Mouse (Mus musculus) right cerebral cortex, postnatal 36 days (tissue): ENCODE measurements around the gene Tacc3.

Experiments used
- DNase-seq, 2 experiments: peaks; one replicate each; pipeline ENCODE4 v3.0.0; 2022; ENCODE audit warnings: low spot score in 2 of 2, mixed read lengths in 1 of 2

The Tacc3 gene

DNA sequence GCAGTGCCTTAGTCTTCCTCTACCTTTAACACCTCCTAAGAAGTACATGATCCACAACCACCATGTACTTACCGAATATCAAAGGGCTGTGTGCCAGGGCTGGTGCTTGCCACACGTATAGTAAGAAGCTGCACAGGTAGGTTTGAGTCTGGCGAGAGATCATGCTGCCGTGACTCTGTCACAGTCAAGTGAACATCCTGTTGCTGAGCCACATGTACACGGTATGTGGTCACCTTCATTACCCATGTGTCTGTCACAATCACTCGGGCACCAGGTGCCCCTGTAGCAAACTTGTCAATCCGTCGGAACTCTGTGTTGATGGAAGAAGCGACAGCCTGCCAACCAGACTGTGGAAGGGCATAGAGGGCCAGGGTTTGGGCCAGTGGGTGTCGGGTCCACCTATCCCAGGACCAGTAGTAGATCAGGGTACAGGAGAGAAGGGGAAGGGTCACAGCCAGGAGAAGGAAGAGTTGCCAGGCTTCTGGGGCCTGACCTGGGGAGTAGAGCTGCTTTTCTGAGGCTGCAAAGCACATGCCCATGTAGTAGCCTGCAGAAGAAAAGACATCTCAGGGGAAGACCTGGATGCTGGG, 2.6 kb upstream of the Tacc3 start:
- DNase-seq: no peak

DNA sequence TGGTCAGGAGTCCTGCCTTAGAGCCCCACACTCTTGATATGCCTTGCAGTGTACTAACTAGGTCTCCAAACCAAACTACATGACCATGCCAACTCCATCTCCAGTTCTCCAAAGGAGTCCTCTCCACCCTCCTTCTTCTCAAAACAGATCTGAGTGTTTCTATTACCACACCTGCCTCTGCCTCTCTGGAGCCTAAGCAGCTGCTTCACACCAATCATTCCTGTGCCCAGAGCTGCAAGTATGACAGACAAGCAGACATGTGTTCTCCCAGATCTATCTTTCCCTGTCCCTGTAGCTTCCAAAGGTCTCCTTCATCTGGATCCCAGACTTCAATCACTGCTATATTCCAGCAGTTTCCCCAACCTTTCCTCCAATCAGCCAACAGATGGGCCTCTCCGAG, 1.2 kb upstream of the Tacc3 start:
- no peak for DNase-seq

DNA sequence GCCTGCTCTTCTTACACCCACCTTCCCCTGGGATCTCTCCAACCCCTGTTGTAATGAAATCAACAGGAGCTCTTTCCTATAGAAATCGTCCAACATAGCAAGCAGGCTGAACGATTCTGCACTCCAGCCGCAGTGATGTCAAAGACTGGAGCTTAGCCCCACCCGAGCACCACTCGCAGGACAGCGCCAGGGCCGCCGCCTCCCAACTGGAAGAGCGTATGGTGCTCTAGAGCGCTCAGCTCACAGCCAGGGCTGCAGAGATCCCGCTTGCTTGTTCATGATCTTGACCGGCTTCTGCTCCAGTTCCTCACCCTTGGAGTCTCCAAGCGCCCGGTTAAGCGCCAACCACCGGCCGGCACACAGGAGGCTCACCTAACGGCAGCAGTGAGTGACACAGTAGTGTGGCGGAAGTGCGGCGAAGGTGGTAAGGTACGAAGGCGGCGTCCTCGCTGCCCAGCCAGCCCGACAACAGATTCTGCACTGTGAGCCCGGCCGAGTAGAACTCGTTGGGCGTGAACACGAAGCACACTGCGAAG, 609 bp upstream of the Tacc3 start:
- no peak for DNase-seq

DNA sequence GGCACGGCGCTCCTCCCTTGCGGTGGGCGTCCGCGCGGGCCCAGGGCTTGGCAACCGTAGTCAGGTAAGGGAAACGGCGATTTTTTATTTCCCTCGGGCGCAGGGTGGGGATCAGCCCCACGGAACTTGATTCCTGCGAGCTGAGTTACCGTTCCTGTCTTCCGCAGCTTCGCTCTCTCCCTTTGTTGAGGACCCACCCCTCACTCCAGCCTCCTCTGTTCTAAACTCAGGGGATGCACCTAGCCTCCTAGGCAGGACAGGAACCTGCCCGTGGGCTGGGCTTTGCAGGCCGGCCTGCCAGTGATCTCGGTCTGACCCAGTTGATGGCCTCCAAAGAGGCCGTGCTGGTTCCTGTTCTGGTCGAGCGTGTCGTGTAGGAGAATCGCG, 729 bp downstream of the Tacc3 start:
- no peak for DNase-seq

DNA sequence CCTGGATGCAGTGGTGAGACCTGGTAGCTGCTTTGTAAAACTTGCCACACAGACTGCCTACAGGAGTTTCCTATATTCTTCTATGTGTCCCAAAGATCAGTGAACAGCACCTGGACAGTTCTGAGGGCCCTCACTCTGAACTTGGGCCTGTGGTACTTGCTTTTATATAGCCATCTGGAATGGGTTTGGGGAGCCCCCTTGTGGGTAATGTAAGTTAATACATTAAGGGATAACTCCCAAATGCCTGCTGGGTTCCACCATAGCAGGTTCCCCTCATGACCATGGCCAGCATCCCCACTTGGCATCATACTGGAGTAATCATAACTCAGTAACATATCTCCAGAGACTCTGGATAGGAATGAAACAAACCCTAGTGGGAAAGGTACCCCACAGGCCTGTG, 10.3 kb downstream of the Tacc3 start:
- no peak for DNase-seq

DNA sequence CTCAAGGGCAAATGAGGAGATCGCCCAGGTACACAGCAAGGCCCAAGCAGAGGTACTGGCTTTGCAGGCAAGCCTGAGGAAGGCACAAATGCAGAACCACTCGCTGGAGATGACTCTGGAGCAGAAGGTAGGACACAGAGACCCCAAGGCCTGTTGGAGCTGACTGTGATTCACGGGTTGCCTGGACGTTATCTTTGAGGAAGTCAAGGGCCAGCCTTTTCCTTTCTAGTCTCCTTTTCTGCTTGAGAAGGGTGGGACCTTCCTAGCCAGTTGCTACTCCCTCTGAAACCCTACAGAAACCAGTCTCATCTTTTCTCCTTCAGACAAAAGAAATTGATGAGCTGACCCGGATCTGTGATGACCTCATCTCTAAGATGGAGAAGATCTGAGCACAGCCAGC, 13.7 kb downstream of the Tacc3 start:
- no peak for DNase-seq

DNA sequence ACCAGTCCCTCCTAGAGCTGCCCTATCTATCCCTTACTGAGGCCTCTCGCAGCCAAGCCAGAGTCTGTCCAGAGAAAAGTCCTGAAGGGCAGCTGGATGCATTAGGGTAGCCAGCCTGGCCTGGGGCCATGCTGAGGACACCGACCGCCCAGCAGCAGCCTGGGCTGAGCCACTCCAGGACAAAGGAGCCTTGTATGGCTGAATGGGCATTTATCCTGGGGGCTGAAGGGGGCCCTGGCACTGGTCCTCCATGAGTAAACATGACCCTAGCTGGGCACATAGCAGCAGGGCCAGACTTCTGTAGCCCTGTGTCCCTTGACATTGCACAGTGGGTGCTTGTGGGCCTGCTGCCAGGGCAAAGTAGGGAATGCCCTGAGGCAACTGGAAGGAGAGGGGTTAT, 16.5 kb downstream of the Tacc3 start:
- peak; percentile 42 to 43 for DNase-seq

DNA sequence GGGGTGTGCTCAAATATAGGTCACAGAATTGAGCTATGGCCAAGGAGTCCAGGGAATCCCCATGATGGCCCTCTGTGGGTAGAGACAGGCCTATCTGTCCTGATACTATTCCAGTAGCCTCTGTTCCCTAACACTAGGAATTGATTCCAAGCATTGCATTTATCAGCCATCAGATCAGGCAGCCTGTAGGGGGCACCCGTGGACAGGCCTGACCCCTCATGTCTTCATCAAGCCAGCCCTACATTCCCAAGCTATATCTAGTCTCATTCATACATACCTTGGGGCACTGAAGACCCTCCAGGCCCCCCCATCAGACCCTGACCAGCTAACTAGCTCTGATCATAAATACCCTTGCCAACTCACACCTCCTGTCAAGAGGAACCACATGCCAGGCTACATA, 18.0 kb downstream of the Tacc3 start:
- peak in 1 of 2 experiments; percentile 32 for DNase-seq

DNA sequence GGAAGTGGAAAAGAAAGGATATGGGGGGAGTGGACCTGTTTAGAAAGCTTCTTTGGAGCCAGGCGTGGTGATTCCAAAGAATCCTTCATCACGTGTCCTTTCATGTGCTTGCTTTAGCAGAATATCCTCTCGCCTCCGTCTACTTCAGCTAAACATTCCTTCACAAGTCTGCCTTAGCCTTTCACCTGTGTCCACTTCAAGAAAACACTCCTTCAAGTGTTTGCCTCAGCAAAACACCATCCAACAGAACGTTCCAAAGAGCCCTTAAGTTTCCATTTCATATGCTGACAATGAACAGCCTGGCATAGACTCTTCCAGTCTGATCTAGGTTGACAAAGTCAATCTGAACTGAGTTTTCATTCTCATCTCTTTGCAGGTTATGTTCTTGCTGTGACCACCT, 20.3 kb downstream of the Tacc3 start:
- no peak for DNase-seq

DNA sequence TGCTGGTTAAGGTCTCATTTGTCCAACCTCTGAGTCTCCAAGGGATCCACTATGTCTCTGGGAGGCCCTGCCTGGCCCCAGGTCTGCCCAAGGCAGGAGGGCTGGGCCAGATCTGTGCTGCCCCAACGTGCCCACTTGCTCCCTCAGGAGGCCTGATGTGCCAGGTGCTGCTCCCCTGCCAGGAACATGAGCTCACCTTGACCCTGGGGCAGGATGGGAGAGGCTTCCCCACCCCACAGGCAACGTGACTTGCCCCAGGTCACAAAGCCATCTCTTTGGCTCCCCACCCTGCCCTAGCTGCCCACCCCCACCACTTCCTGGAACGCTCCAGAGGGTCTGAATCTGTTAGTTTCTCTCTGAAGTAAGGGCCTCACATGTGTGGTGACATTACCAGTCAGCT, 23.1 kb downstream of the Tacc3 start:
- no peak for DNase-seq

DNA sequence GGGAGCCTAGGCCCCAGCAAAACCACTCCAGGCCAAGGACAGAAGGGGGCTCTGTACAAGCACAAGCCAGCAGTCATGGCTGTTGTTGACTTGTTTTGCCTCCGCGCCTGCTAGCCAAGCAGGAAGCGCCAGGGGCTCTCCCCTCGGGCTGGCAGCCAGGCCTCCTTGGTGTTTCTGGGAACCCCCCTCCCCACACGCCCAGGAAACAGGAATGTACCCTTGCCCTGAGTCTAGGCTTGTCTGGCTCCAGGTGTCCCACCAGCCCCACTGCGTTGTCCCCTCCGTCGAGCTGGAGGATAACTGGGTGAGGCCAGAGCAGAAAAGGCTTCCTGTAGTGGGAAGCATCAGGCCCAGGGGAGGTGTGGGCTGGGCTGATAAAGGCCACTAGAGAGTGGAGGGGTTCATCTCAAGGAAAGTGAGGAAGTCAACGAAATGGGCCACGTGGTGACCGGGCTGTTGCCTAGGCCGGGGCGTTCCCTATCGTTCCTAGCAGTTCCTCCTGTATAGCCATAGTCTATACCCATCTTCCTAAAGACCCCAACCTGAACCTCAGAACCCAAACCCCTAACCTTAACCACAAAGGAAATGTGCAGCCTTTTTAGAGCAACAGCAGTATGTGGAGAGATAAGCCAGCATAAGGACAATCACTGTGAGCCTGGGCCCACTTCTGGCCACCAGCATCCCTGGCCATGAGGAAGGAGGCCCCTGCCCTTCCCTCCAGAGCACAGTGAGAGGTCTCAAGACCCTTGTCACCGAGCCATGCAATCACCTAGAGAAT, 23.9 kb downstream of the Tacc3 start:
- no peak for DNase-seq

DNA sequence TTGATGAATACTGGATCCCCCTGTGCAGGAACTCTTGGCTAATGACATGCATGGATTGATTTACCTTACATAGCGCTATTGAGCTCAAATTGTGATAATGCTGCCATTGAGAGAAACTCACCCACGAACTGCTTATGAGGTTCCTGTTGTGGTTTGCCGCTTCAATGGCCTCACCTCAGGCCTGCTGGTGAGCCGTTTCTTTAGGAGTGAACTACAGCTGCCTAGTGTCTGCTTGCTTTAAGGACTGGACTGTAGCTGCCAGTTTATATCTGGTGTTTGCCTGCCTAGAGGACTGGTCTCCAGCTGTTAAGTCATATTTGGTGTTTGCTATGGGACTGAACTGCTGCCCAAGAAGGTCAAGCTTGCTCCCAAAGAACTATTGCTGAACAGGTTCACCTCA, 25.0 kb downstream of the Tacc3 start:
- no peak for DNase-seq

DNA sequence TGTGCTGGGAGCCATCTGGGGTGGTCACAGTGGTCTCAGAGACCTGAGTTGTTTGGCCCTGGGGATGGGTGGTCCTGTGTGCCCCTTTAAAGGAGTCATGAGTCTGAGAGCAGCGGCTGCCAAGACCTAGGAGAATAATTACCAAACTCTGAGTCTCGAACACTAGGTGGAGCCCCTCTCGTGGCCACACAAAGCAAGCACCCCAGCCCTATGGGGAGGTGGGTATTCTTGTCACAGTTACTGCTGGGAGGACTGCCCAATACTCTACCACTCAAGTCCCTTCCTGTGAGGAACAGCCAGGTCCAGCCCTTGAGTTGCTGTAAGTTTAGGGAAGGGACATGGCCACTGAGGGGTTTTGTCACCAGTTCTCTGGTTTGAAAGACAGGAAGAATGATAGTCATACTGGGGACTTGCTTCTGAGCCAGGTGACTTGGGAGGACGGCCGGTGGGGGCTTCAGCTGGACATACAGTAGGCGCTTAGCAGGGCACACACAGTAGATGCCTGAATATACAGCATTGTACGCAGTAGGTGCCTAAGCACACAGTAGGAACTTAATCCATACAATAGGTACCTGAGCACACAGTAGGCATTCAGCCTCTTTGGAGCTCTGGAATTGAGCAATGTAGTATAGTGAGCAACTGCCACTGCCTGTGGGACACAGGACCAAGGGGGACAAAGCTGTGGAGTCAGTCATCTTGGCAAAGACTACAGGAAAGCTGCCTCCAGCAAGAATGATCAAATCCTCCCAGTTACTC, 26.1 kb downstream of the Tacc3 start:
- no peak for DNase-seq

DNA sequence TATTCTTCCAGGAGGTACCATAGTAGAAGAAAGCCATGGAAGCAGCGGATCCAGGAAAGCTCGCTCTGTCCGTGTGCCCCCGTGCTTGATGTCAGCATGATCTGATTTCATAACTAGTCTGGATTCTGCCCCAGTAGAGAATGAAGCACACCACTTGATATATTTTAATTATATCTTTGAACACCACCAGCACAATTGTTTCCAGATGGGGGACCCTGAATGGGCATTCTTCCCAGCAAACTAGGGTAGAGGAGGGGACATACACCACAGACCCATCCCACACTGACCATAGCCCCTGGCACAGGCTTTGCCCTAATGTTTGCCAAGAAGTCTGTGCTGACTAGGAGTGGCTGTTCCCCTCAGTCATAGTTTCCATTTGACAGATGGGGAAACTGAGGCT, 27.0 kb downstream of the Tacc3 start:
- DNase-seq: no peak

DNA sequence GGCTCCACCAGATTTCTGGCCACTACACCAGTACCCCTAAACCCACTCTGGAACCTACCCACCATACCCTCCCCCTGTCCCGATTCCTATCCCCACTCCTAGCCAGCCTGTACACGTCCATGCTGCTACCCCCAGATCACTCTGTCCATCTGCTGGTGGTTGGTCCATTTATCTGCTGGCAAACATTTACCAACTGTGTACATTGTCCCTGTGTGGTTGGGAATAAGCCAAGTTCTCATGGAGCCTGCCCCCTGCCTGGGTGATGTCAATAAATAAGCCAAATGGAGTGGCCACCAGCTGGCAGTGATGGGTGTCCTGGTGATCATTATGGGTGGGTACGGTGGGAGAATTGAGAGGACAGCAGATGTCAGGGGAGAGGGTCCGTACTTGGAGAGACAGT, 29.2 kb downstream of the Tacc3 start:
- DNase-seq: no peak

DNA sequence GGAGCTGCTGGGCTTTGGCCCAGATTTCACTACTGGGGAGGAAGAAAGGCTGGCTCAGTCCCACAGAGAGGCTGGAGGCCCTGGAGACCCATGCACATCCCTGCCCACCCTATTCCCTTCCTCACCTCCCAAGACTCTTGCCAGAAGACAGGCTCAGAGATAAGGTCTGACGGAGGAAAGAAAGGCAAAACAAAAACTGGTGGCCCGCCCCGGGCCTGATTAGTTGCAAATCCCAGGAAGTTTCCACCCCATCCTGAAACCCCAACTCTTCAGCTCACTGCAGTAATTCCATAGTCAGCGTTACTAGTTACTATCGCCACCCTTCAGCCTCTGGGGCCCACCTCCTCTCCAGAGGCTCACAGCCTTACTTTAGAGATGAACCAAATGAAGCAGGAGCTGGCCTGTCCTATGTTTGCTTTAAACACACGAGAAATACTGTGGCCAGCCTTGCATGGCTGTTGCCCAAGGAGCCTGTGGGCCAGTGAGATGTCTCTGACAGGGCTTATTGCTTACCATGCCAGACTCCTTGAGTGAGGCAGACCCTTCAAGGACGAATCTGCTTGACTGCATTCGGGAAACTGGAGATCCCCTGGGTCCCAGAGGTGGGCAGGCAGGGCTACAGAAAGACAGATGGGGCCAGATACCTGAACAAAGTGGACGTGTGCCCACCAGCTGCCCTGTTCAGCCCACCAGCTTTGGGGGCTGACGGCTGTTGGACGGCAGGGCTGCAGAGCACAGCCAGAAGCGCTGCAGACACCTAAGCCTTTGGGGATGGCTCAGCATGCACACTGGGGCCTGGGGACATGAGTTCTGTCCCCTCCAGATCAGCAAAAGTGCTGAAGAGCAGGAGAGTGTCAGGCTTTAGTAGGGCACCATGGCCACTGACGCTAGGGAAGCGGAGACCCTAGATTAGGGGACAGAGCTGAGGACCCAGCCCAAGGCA, 30.6 kb downstream of the Tacc3 start:
- no peak for DNase-seq

DNA sequence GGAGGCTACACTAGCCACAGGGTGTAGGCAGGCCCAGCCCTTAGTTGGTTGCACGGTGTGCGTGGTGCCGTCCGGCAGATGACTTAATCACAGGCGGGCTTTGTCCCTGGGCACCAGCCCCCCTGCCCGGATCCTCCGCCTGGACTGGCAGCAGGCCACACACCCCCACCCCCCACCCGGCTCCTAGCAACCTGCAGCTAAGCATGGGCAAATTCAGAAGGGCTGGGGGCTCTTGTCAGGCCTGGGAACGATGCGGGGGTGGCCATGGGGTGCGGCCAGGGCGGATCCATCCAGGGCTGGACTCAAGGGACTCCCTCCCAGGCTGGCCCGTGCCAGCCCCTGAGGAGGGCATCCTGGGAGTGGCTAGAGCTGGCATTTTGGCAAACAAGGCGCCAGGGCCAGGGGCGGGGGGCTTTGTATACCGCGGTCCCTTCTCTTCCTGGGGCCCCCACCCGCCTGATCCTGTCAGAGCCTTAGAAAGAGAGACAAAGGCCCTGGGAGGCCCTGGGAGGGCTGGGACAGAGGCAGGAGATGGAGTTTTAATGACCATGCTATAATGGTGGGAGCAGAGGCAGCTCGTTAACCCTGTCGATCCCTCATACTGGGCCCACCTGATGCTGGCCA, 31.4 kb downstream of the Tacc3 start:
- no peak for DNase-seq

DNA sequence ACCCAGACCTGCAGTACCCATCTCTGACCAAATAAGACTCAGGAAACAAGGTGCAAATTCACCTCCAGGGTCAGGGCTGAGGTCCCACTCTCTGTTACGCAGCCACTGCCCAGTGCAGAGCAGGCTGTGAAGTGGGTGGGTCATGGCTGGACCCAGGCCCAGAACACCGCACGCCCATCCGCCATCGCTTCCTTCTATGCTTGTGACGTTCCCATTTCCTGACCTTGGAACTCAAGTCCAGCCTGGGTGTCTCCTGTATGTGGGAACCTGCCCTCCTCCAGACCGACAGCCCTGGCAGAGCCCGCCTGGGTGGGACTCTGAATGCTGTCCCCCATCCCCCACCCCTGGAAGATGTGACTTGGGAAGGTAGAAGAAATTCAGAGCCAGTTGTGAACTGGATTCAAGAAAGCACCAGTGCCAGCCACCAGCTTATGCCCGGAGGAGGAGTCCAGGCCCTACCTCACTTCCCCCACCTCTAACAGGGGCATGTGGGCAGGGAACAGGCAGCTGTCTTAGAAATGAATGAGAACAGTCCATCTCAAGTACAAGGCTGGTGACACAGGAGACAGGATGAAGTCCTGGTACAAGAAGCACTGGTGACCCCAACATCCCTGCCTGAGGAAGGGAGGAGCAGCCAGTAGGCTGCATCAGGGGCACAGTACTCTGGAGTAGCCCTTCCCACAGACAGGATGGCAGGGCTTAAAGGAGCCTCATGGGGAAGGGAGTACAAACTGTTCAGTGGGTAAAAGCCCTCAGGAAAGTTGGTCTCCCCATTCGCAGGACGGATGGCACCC, 32.1 kb downstream of the Tacc3 start:
- DNase-seq: no peak

DNA sequence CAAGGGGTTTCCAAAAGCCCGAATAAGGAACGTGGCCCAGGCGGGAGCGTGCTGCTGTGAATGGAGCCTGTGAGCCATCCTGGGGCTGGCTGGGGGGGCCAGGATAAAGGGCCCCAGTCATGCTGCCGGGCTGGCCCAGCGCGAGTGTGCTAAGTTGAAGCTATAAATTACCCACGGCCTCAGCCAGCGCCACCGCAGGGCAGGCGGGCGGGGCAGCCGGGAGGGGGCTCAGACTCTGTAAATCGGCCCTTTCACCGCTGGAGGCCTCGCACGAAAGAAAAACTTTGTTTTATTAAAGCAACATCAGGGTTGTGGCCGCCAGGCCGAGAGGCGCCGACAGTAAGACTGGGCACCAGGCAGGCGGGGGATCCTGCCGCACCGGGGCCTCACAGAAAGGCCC, 34.5 kb downstream of the Tacc3 start:
- DNase-seq: no peak

DNA sequence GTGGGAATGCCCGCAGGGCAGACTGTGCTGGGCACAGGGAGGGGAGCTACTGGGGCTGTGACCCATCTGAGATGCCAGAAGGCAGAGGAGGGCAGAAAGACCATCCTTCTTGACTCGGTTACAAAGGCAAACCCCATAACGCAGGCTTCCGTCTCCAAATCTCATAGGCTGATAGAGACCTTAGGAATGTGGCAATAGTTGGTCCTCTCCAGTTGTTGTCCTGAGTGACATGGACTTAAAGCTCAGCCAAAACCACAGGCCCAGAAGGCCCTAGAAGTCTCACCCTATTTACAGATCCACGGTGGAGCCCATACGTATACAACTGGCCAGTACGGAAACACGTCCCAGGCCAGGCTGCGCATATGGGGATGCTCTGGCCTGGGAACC, 36.5 kb downstream of the Tacc3 start:
- no peak for DNase-seq
